Mouse (Mus musculus) megakaryocyte, embryonic 14.5 days (primary cell): ENCODE data around the gene Hjurp.

Experiments
- FLI1 ChIP-seq: IDR thresholded peaks from 2 replicates; pipeline ENCODE4 v1.6.1; 2012; ENCODE audit warnings: low read length, inconsistent platforms, mixed read lengths
- GATA1 ChIP-seq: IDR thresholded peaks from 3 replicates; pipeline ENCODE4 v1.6.1; 2012; ENCODE audit warnings: mixed read lengths, low read length, inconsistent platforms, borderline replicate concordance

DNA sequence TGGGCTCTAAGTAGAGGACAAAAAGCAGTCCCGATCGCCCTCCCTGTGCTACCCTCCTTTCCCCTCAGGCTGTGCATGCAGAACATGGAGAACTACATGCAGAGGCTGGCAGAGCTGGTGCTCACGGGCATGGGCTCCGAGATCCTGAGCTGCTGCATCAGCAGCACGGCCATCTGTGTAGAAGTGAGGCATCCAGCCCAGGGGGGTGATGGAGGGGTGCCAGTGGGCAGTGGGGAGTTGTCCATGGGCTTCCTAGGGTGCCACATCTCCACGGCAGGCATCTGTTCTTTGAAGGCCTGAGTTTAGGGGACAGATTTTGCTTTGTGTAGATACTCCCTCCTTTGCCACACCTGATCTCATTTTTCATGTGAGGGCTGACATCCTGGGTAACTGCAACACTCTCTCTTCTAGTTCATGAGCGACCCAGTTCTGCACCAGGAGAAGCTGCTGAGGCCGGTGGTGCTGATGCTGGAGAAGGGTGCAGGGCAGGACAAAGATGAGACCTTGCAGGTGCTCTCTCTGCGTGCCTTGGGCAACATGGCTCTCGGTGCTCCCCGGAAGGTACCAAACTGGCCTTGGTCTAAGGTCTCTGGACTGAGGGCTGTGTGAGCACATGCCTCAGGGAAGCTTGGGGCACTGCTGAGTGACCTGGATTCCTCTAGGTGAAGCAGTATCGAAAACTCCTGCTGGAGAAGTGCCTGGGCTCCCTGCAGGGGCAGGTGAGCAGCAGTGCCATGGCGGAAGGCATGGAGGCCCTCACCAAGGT lies 21.3 kb downstream of the Hjurp start:
- TF ChIP-seq FLI1 (no peak), GATA1 (no peak)
